Mouse (Mus musculus): ENCODE results near the gene Ccdc88c. TPM values are rescaled to one million over a fixed set of nuclear protein-coding genes. Genes with fewer than 3 reads are reported as not detected.
A peak's percentile ranks its signal among the peaks of the same experiment; 100 is the strongest.

The Ccdc88c gene
- polyA plus RNA-seq, 1 experiment from 2014 or later: 4.5 TPM

GRCm38 (mm10) chr12:100982217-100982616, 46.6 kb downstream of the Ccdc88c start:
- no peaks in the 10 kb centered on the region; the same call in 1 of the 2 replicates for H3K27me3 ChIP-seq
- H3K27ac ChIP-seq: 0 out of 2 replicates have a peak overlapping the region, but pooled peaks have one; percentile 22
- no peak overlapping the region for H3K4me2 ChIP-seq
- no peak overlapping the region for H3K4me3 ChIP-seq
- WGBS: 80% methylated on average over 8 of the region's 8 CpGs
- peaks cover 37% of the 10 kb centered on the region for H3K4me1 ChIP-seq
- H3K9ac ChIP-seq: no peak overlapping the region
- no peaks in the 10 kb centered on the region for H3K36me3 ChIP-seq
- ATAC-seq (ENCODE audit: insufficient number of reproducible peaks, insufficient read depth, low FRiP score, low TSS enrichment, low read depth): no peak
- no peaks in the 10 kb centered on the region for H3K9me3 ChIP-seq

- WGBS: 64% methylated on average over 9 of the region's 9 CpGs
- ATAC-seq (ENCODE audit: insufficient number of reproducible peaks, insufficient read depth, low FRiP score, low TSS enrichment, low read depth): no peak
- no peak overlapping the region for H3K4me3 ChIP-seq
- H3K9ac ChIP-seq: no peak overlapping the region
- no peaks in the 10 kb centered on the region; the same call in 1 of the 2 replicates for H3K27me3 ChIP-seq
- H3K27ac ChIP-seq: no peak overlapping the region
- peaks cover 30% of the 10 kb centered on the region for H3K4me1 ChIP-seq
- no peaks in the 10 kb centered on the region for H3K36me3 ChIP-seq
- H3K4me2 ChIP-seq: no peak overlapping the region
- no peaks in the 10 kb centered on the region for H3K9me3 ChIP-seq
Measured at GRCm38 (mm10) chr12:100980551-100981008, 48.3 kb downstream of the Ccdc88c start.

GRCm38 (mm10) chr12:100979616-100980015, 49.2 kb downstream of the Ccdc88c start:
- no peak for ATAC-seq (ENCODE audit: insufficient number of reproducible peaks, insufficient read depth, low FRiP score, low TSS enrichment, low read depth)
- no peak overlapping the region for H3K9ac ChIP-seq
- no peak overlapping the region for H3K4me3 ChIP-seq
- H3K27me3 ChIP-seq: no peaks in the 10 kb centered on the region; the same call in 1 of the 2 replicates
- no peak overlapping the region for H3K4me2 ChIP-seq
- H3K4me1 ChIP-seq: peaks cover 28% of the 10 kb centered on the region
- no peak overlapping the region for H3K27ac ChIP-seq
- no peaks in the 10 kb centered on the region for H3K9me3 ChIP-seq
- H3K36me3 ChIP-seq: no peaks in the 10 kb centered on the region
- WGBS: 80% methylated on average over 5 of the region's 5 CpGs

GRCm38 (mm10) chr12:100977958-100978725, 50.7 kb downstream of the Ccdc88c start:
- no peaks in the 10 kb centered on the region for H3K36me3 ChIP-seq
- H3K27me3 ChIP-seq: no peaks in the 10 kb centered on the region; the same call in 1 of the 2 replicates
- peaks cover 20% of the 10 kb centered on the region for H3K4me1 ChIP-seq
- no peak for ATAC-seq (ENCODE audit: insufficient number of reproducible peaks, insufficient read depth, low FRiP score, low TSS enrichment, low read depth)
- no peak overlapping the region for H3K27ac ChIP-seq
- no peaks in the 10 kb centered on the region for H3K9me3 ChIP-seq
- H3K9ac ChIP-seq: no peak overlapping the region
- WGBS: 72% methylated on average over 15 of the region's 15 CpGs
- no peak overlapping the region for H3K4me2 ChIP-seq
- no peak overlapping the region for H3K4me3 ChIP-seq

- no peak overlapping the region for H3K27ac ChIP-seq
- no peak overlapping the region for H3K4me3 ChIP-seq
- ATAC-seq (ENCODE audit: insufficient number of reproducible peaks, insufficient read depth, low FRiP score, low TSS enrichment, low read depth): no peak
- H3K9ac ChIP-seq: no peak overlapping the region
- no peaks in the 10 kb centered on the region for H3K9me3 ChIP-seq
- no peaks in the 10 kb centered on the region for H3K36me3 ChIP-seq
- H3K4me1 ChIP-seq: peaks cover 16% of the 10 kb centered on the region; the same call in 1 of the 2 replicates
- no peaks in the 10 kb centered on the region; the same call in 1 of the 2 replicates for H3K27me3 ChIP-seq
- no peak overlapping the region for H3K4me2 ChIP-seq
Measured at GRCm38 (mm10) chr12:100977551-100977950, 51.3 kb downstream of the Ccdc88c start.

- no peak for ATAC-seq (ENCODE audit: insufficient number of reproducible peaks, insufficient read depth, low FRiP score, low TSS enrichment, low read depth)
- H3K9ac ChIP-seq: no peak overlapping the region
- H3K4me2 ChIP-seq: no peak overlapping the region
- no peak overlapping the region for H3K27ac ChIP-seq
- peaks cover 9% of the 10 kb centered on the region for H3K4me1 ChIP-seq
- no peaks in the 10 kb centered on the region for H3K9me3 ChIP-seq
- WGBS: 81% methylated on average over 7 of the region's 7 CpGs
- no peak overlapping the region for H3K4me3 ChIP-seq
- H3K27me3 ChIP-seq: no peaks in the 10 kb centered on the region
- H3K36me3 ChIP-seq: no peaks in the 10 kb centered on the region
Measured at GRCm38 (mm10) chr12:100969808-100970207, 59.0 kb downstream of the Ccdc88c start.

GRCm38 (mm10) chr12:100967383-100967782, 61.5 kb downstream of the Ccdc88c start:
- H3K9ac ChIP-seq: peak overlapping the region; percentile 17; the same call in 1 of the 2 replicates
- H3K4me2 ChIP-seq: no peak overlapping the region
- no peak overlapping the region for H3K27ac ChIP-seq
- no peaks in the 10 kb centered on the region for H3K36me3 ChIP-seq
- H3K4me1 ChIP-seq: peaks cover 9% of the 10 kb centered on the region
- H3K27me3 ChIP-seq: no peaks in the 10 kb centered on the region
- ATAC-seq (ENCODE audit: insufficient number of reproducible peaks, insufficient read depth, low FRiP score, low TSS enrichment, low read depth): no peak
- H3K4me3 ChIP-seq: no peak overlapping the region
- WGBS: 82% methylated on average over 12 of the region's 12 CpGs
- H3K9me3 ChIP-seq: no peaks in the 10 kb centered on the region

- no peaks in the 10 kb centered on the region for H3K27me3 ChIP-seq
- 70% methylated on average over 9 of the region's 9 CpGs for WGBS
- H3K9ac ChIP-seq: no peak overlapping the region
- peaks cover 9% of the 10 kb centered on the region for H3K4me1 ChIP-seq
- no peaks in the 10 kb centered on the region for H3K36me3 ChIP-seq
- H3K4me2 ChIP-seq: no peak overlapping the region
- ATAC-seq (ENCODE audit: insufficient number of reproducible peaks, insufficient read depth, low FRiP score, low TSS enrichment, low read depth): no peak
- H3K4me3 ChIP-seq: no peak overlapping the region
- no peak overlapping the region for H3K27ac ChIP-seq
- H3K9me3 ChIP-seq: no peaks in the 10 kb centered on the region
Measured at GRCm38 (mm10) chr12:100966253-100966652, 62.6 kb downstream of the Ccdc88c start.

- 82% methylated on average over 3 of the region's 3 CpGs for WGBS
- H3K27ac ChIP-seq: no peak overlapping the region
- no peak for ATAC-seq (ENCODE audit: insufficient number of reproducible peaks, insufficient read depth, low FRiP score, low TSS enrichment, low read depth)
- H3K9me3 ChIP-seq: no peaks in the 10 kb centered on the region
- H3K4me3 ChIP-seq: no peak overlapping the region
- H3K9ac ChIP-seq: no peak overlapping the region
- no peak overlapping the region for H3K4me2 ChIP-seq
- peaks cover 9% of the 10 kb centered on the region for H3K4me1 ChIP-seq
- H3K36me3 ChIP-seq: no peaks in the 10 kb centered on the region
- no peaks in the 10 kb centered on the region for H3K27me3 ChIP-seq
Measured at GRCm38 (mm10) chr12:100965298-100965697, 63.6 kb downstream of the Ccdc88c start.

GRCm38 (mm10) chr12:100958621-100959592, 69.9 kb downstream of the Ccdc88c start:
- peak; percentile 28; the same call in 1 of the 2 replicates for ATAC-seq (ENCODE audit: insufficient number of reproducible peaks, insufficient read depth, low FRiP score, low TSS enrichment, low read depth)
- Histone ChIP-seq H3K9me3 (no peaks in the 10 kb centered on the region), H3K36me3 (no peaks in the 10 kb centered on the region), H3K9ac (0 out of 2 replicates have a peak overlapping the region, but pooled peaks have one; percentile 11), H3K27me3 (no peaks in the 10 kb centered on the region), H3K4me3 (no peak overlapping the region), H3K27ac (no peak overlapping the region), H3K4me2 (no peak overlapping the region), H3K4me1 (peaks cover 14% of the 10 kb centered on the region)
- WGBS: 67% methylated on average over 15 of the region's 15 CpGs

GRCm38 (mm10) chr12:100958006-100958405, 70.8 kb downstream of the Ccdc88c start:
- 18% methylated on average over 5 of the region's 5 CpGs for WGBS
- peak; percentile 20; the same call in 1 of the 2 replicates for ATAC-seq (ENCODE audit: insufficient number of reproducible peaks, insufficient read depth, low FRiP score, low TSS enrichment, low read depth)
- H3K9ac ChIP-seq: no peak overlapping the region
- no peaks in the 10 kb centered on the region for H3K9me3 ChIP-seq
- no peak overlapping the region for H3K4me3 ChIP-seq
- no peaks in the 10 kb centered on the region for H3K36me3 ChIP-seq
- H3K27ac ChIP-seq: no peak overlapping the region
- H3K27me3 ChIP-seq: no peaks in the 10 kb centered on the region
- no peak overlapping the region for H3K4me2 ChIP-seq
- peaks cover 14% of the 10 kb centered on the region for H3K4me1 ChIP-seq
